Mouse (Mus musculus): Measurements from ENCODE around the gene Magix.

- TF ChIP-seq CTCF (conservative IDR thresholded peaks at IDR 0.05; ENCODE audit: low read length): no peak
- TF ChIP-seq NANOG (IDR thresholded peaks at IDR 0.05; ENCODE audit: borderline replicate concordance, low read length): no peak
- no peak for TF ChIP-seq POU5F1 (IDR thresholded peaks at IDR 0.05; ENCODE audit: borderline replicate concordance, low read length)
Measured at GRCm38 (mm10) chrX:7662936-7663335, 18.1 kb downstream of the Magix start.
